Mouse (Mus musculus) heart, embryonic 11.5 days (tissue): Measurements from ENCODE around the gene Fmod. TPM values are rescaled to one million over a fixed set of nuclear protein-coding genes. Genes with fewer than 3 reads are reported as not detected.

Experiments
- polyA plus RNA-seq: library from polyadenylated mRNA; unstranded; fragments of >200 nt; fragmentation: Nextera tagmentation; extraction: Ambion mirVana; gene quantifications from 2 replicates; pipeline ENCODE4 v1.2.1, GENCODE M21; 2014

The Fmod gene
- polyA plus RNA-seq, 1 experiment from 2014 or later: 10.6 TPM

Other genes starting within 250 kb of the Fmod start
- 26.1 and 35.6 TPM in 2 replicates for gene Atp2b4, start 236.2 kb upstream of the Fmod start, polyA plus RNA-seq
- 0.21 and 1.0 TPM in 2 replicates for gene Optc, start 129.3 kb upstream of the Fmod start, polyA plus RNA-seq
- 0.55 and 1.1 TPM in 2 replicates for gene Prelp, start 115.8 kb upstream of the Fmod start, polyA plus RNA-seq
- 31.7 and 35.6 TPM in 2 replicates for gene Btg2, start 41.9 kb downstream of the Fmod start, polyA plus RNA-seq
- 1.7 and 1.9 TPM in 2 replicates for gene Chit1, start 74.0 kb downstream of the Fmod start, polyA plus RNA-seq
- gene Chil1, start 144.9 kb downstream of the Fmod start, polyA plus RNA-seq: 1.5 and 1.9 TPM in 2 replicates
- gene Mybph, start 156.2 kb downstream of the Fmod start, polyA plus RNA-seq: 1.0 and 1.2 TPM in 2 replicates
- gene Adora1, start 198.2 kb downstream of the Fmod start, polyA plus RNA-seq: 4.4 and 6.7 TPM in 2 replicates